Mouse (Mus musculus): ENCODE data around the gene Rpl6.

- no peak for TF ChIP-seq CTCF (IDR thresholded peaks at IDR 0.05; ENCODE audit: low read depth, low read length)
- TF ChIP-seq GATA1 (IDR thresholded peaks at IDR 0.05; ENCODE audit: borderline replicate concordance, low read length) = no peak
- no peak for TF ChIP-seq POLR2AphosphoS5 (IDR thresholded peaks at IDR 0.05; ENCODE audit: insufficient replicate concordance, low read depth, low read length)
- TF ChIP-seq TAL1 (conservative IDR thresholded peaks at IDR 0.05; ENCODE audit: low read depth, low read length) = no peak
Measured at GRCm38 (mm10) chr5:121162285-121162684, 42.0 kb upstream of the Rpl6 start.

All from G1E (cell line).